Mouse (Mus musculus) megakaryocyte-erythroid progenitor cell, adult 5-6 weeks (primary cell): ENCODE measurements around the gene Ndufab1. TPM values are rescaled to one million over a fixed set of nuclear protein-coding genes. Genes with fewer than 3 reads are reported as not detected.
A peak's percentile ranks its signal among the peaks of the same experiment; 100 is the strongest.

ENCODE experiments used
- ATAC-seq: replicated peaks from 2 replicates; pipeline ENCODE4 v1.8.0; 2016; ENCODE audit warnings: mild to moderate bottlenecking, inconsistent platforms; ENCODE audit not compliant: severe bottlenecking, poor library complexity, low FRiP score, low TSS enrichment
- total RNA-seq, 2 experiments: library from RNA; stranded (forward) in 1 of 2; stranded (reverse) in 1 of 2; fragments of 200-1000, 215-1000 nt in 1 of 2; fragments of >200 nt in 1 of 2; fragmentation: Nextera tagmentation in 1 of 2; gene quantifications; 2 replicates each; pipeline ENCODE4 v1.2.3; 2014 to 2017

Gene Ndufab1
- total RNA-seq (2014; fragmentation: Nextera tagmentation) (337 and 365 TPM in 2 replicates), total RNA-seq (2017) (59.5 and 174 TPM in 2 replicates)

- ATAC-seq = peak; percentile 97
Measured at GRCm38 (mm10) chr7:122101747-122102244, at the start of gene Ndufab1. Gene Ndufab1 (minus strand): TSS chr7:122101886.

GRCm38 (mm10) chr7:122140991-122141390, 39.3 kb upstream of the Ndufab1 start:
- no peak for ATAC-seq

- ATAC-seq = no peak
Measured at GRCm38 (mm10) chr7:122138190-122138589, 36.5 kb upstream of the Ndufab1 start.

GRCm38 (mm10) chr7:122137071-122137470, 35.4 kb upstream of the Ndufab1 start:
- ATAC-seq = no peak

GRCm38 (mm10) chr7:122135070-122135469, 33.4 kb upstream of the Ndufab1 start:
- no peak for ATAC-seq

- no peak for ATAC-seq
Measured at GRCm38 (mm10) chr7:122133338-122133625, 31.6 kb upstream of the Ndufab1 start.

GRCm38 (mm10) chr7:122132497-122133337, 31.0 kb upstream of the Ndufab1 start, which contains the start of the genes Palb2 and Dctn5:
Gene Palb2 (minus strand): TSS chr7:122132985.
Gene Dctn5 (plus strand): TSS chr7:122133041.
- ATAC-seq = peak; percentile 95

- ATAC-seq = no peak
Measured at GRCm38 (mm10) chr7:122131834-122132233, 30.1 kb upstream of the Ndufab1 start.

GRCm38 (mm10) chr7:122126946-122127345, 25.3 kb upstream of the Ndufab1 start:
- no peak for ATAC-seq

GRCm38 (mm10) chr7:122125636-122126035, 23.9 kb upstream of the Ndufab1 start:
- peak; percentile 57; the same call in 1 of the 2 replicates for ATAC-seq

- no peak for ATAC-seq
Measured at GRCm38 (mm10) chr7:122123518-122123917, 21.8 kb upstream of the Ndufab1 start.

- ATAC-seq = no peak
Measured at GRCm38 (mm10) chr7:122108206-122108605, 6.5 kb upstream of the Ndufab1 start.

- 0 out of 2 replicates have a peak, but pooled peaks have one; percentile 1 for ATAC-seq
Measured at GRCm38 (mm10) chr7:122101014-122101746, 506 bp downstream of the Ndufab1 start.

- peak; percentile 74 for ATAC-seq
Measured at GRCm38 (mm10) chr7:122099222-122099621, 2.5 kb downstream of the Ndufab1 start.

- no peak for ATAC-seq
Measured at GRCm38 (mm10) chr7:122098009-122098408, 3.7 kb downstream of the Ndufab1 start.

GRCm38 (mm10) chr7:122094564-122095330, 6.9 kb downstream of the Ndufab1 start:
- ATAC-seq = peak; percentile 55; the same call in 1 of the 2 replicates

- no peak for ATAC-seq
Measured at GRCm38 (mm10) chr7:122087195-122087982, 14.3 kb downstream of the Ndufab1 start.

- ATAC-seq = no peak
Measured at GRCm38 (mm10) chr7:122081071-122081470, 20.6 kb downstream of the Ndufab1 start.
